ENCODE assay signal across 8 mouse cellular contexts in genomic region chr14:118551061-118551724, GRCm38 (mm10).
DNase-seq lines count a peak whose midpoint lies in the region; ATAC-seq lines count a peak whose summit lies in the region.

No protein-coding gene starts in this region.

- no peak for ATAC-seq in kidney, embryonic 14.5 days (ENCODE audit: low FRiP score, low TSS enrichment)
- ATAC-seq in limb, embryonic 11.5 days (ENCODE audit: insufficient number of reproducible peaks, low FRiP score, low TSS enrichment, low read depth), result no peak
- peak; percentile 6; the same call in 1 of the 2 replicates for ATAC-seq in midbrain, embryonic 14.5 days (ENCODE audit: low FRiP score, low TSS enrichment)
- no peak for ATAC-seq in granulocyte monocyte progenitor cell, adult 5-6 weeks (replicated peaks; ENCODE audit: poor library complexity, severe bottlenecking)

- peak overlapping the region; percentile 36 for H3K4me2 ChIP-seq in kidney, embryonic 14.5 days (replicated peaks; ENCODE audit: low read depth, low read length)
- peak overlapping the region; percentile 36 for H3K4me2 ChIP-seq in limb, embryonic 11.5 days (ENCODE audit: low read depth, severe bottlenecking)
- H3K4me2 ChIP-seq in midbrain, embryonic 14.5 days (ENCODE audit: low read length), result peak overlapping the region; percentile 49

- no peak overlapping the region for H3K9ac ChIP-seq in kidney, embryonic 14.5 days (ENCODE audit: low read depth, low read length)
- no peak overlapping the region for H3K9ac ChIP-seq in limb, embryonic 11.5 days (ENCODE audit: low read length)
- no peak overlapping the region for H3K9ac ChIP-seq in midbrain, embryonic 14.5 days (replicated peaks; ENCODE audit: low read length)

- no peaks in the 10 kb centered on the region for H3K27me3 ChIP-seq in kidney, embryonic 14.5 days (ENCODE audit: control insufficient read depth, insufficient read depth, low read length)
- H3K27me3 ChIP-seq in erythroblast, embryonic 14.5 days (ENCODE audit: control insufficient read depth), result no peaks in the 10 kb centered on the region
- H3K27me3 ChIP-seq in limb, embryonic 11.5 days (ENCODE audit: control insufficient read depth, insufficient read depth, low read length), result no peaks in the 10 kb centered on the region
- no peaks in the 10 kb centered on the region for H3K27me3 ChIP-seq in midbrain, embryonic 14.5 days (ENCODE audit: control insufficient read depth, insufficient read depth, low read length)

- H3K4me3 ChIP-seq in kidney, embryonic 14.5 days (ENCODE audit: low read length), result peak overlapping the region; percentile 6; the same call in 1 of the 2 replicates
- H3K4me3 ChIP-seq in erythroblast, embryonic 14.5 days (replicated peaks), result peak overlapping the region; percentile 60
- no peak overlapping the region for H3K4me3 ChIP-seq in limb, embryonic 11.5 days (ENCODE audit: low read depth, low read length)
- H3K4me3 ChIP-seq in midbrain, embryonic 14.5 days (replicated peaks; ENCODE audit: low read depth, low read length), result peak overlapping the region; percentile 8; the same call in 1 of the 2 replicates

- no peak for DNase-seq in kidney, adult 18-20 months
- DNase-seq in limb, embryonic 11.5 days (ENCODE audit: low spot score), result no peak
- DNase-seq in midbrain, embryonic 14.5 days, result peak; percentile 69
- DNase-seq in adrenal gland, adult 18-20 months (ENCODE audit: low spot score in 2 of 2), result no peak
- no peak for DNase-seq in cerebellum, adult 8-10 months

- no peaks in the 10 kb centered on the region for H3K36me3 ChIP-seq in kidney, embryonic 14.5 days (ENCODE audit: control insufficient read depth, insufficient read depth, low read length)
- H3K36me3 ChIP-seq in erythroblast, embryonic 14.5 days (ENCODE audit: control insufficient read depth), result no peaks in the 10 kb centered on the region
- no peaks in the 10 kb centered on the region for H3K36me3 ChIP-seq in limb, embryonic 11.5 days (ENCODE audit: control insufficient read depth, insufficient read depth, low read length)
- H3K36me3 ChIP-seq in midbrain, embryonic 14.5 days (ENCODE audit: control insufficient read depth, insufficient read depth, low read length), result no peaks in the 10 kb centered on the region

- 39% methylated on average over 18 of the region's 18 CpGs for WGBS in kidney, embryonic 14.5 days
- 32% methylated on average over 18 of the region's 18 CpGs for WGBS in limb, embryonic 11.5 days
- WGBS in midbrain, embryonic 14.5 days, result 8% methylated on average over 18 of the region's 18 CpGs

- H3K4me1 ChIP-seq in kidney, embryonic 14.5 days (ENCODE audit: control insufficient read depth, insufficient read depth, low read length), result peaks cover 8% of the 10 kb centered on the region; the same call in 1 of the 2 replicates
- H3K4me1 ChIP-seq in erythroblast, embryonic 14.5 days (ENCODE audit: control insufficient read depth), result peaks cover 14% of the 10 kb centered on the region
- 0 out of 2 replicates have a peak, but pooled peaks cover 3% of the 10 kb centered on the region for H3K4me1 ChIP-seq in limb, embryonic 11.5 days (ENCODE audit: control insufficient read depth, insufficient read depth, low read length)
- H3K4me1 ChIP-seq in midbrain, embryonic 14.5 days (ENCODE audit: control insufficient read depth, insufficient read depth, low read length), result peaks cover 8% of the 10 kb centered on the region

- H3K9me3 ChIP-seq in kidney, embryonic 14.5 days (ENCODE audit: control insufficient read depth, low read length), result no peaks in the 10 kb centered on the region
- H3K9me3 ChIP-seq in erythroblast, embryonic 14.5 days (ENCODE audit: control insufficient read depth, low read length), result peaks cover 13% of the 10 kb centered on the region
- no peaks in the 10 kb centered on the region for H3K9me3 ChIP-seq in limb, embryonic 11.5 days (ENCODE audit: control insufficient read depth, low read length)
- H3K9me3 ChIP-seq in midbrain, embryonic 14.5 days (ENCODE audit: control insufficient read depth, low read length), result no peaks in the 10 kb centered on the region

- H3K27ac ChIP-seq in kidney, embryonic 14.5 days (ENCODE audit: low read depth, low read length), result no peak overlapping the region
- H3K27ac ChIP-seq in limb, embryonic 11.5 days (replicated peaks; ENCODE audit: low read depth, low read length), result no peak overlapping the region
- no peak overlapping the region for H3K27ac ChIP-seq in midbrain, embryonic 14.5 days (replicated peaks; ENCODE audit: low read depth, low read length)
